Mouse (Mus musculus) neural tube, embryonic 15.5 days (tissue): ENCODE measurements around the gene Tmem265. TPM values are rescaled to one million over a fixed set of nuclear protein-coding genes. Genes with fewer than 3 reads are reported as not detected.

ENCODE experiments used
- ATAC-seq: fragments of 200-750 bp; cut with Nextera tagmentation; 2 replicates; pipeline ENCODE4 v1.8.0; 2017; ENCODE audit warnings: mild to moderate bottlenecking, moderate TSS enrichment, moderate library complexity; ENCODE audit not compliant: low FRiP score
- H3K27ac ChIP-seq: fragments of 300-500 bp; sonication (generic); replicated peaks from 2 replicates; pipeline ENCODE4 v1.5.1; 2015; ENCODE audit warnings: mild to moderate bottlenecking, inconsistent platforms
- H3K27me3 ChIP-seq: fragments of 300-500 bp; sonication (generic); replicated peaks from 2 replicates; pipeline ENCODE4 v1.6.1; 2015; ENCODE audit warnings: inconsistent platforms
- H3K36me3 ChIP-seq: fragments of 300-500 bp; sonication (generic); 2 replicates; pipeline ENCODE4 v1.6.1; 2015; ENCODE audit warnings: inconsistent platforms
- H3K4me1 ChIP-seq: fragments of 300-500 bp; sonication (generic); 2 replicates; pipeline ENCODE4 v1.6.1; 2015; ENCODE audit warnings: inconsistent platforms
- H3K4me2 ChIP-seq: fragments of 300-500 bp; sonication (generic); 2 replicates; pipeline ENCODE4 v1.6.1; 2015; ENCODE audit warnings: inconsistent platforms, mild to moderate bottlenecking, moderate library complexity
- H3K4me3 ChIP-seq: fragments of 300-500 bp; sonication (generic); replicated peaks from 2 replicates; pipeline ENCODE4 v1.5.1; 2015; ENCODE audit warnings: mild to moderate bottlenecking, inconsistent platforms
- H3K9ac ChIP-seq: fragments of 300-500 bp; sonication (generic); replicated peaks from 2 replicates; pipeline ENCODE4 v1.6.1; 2015; ENCODE audit warnings: mild to moderate bottlenecking, inconsistent platforms
- H3K9me3 ChIP-seq: fragments of 300-500 bp; sonication (generic); replicated peaks from 2 replicates; pipeline ENCODE4 v1.6.1; 2016; ENCODE audit warnings: inconsistent platforms
- WGBS: fragments of 180-500 bp; shearing (Covaris S2); methylation state at CpG from one replicate; pipeline ENCODE4 v1.1.7; 2015; ENCODE audit warnings: mixed read lengths; 5-methylcytosine and 5-hydroxymethylcytosine counted together
- polyA plus RNA-seq: library from polyadenylated mRNA; unstranded; fragments of >200 nt; fragmentation: Nextera tagmentation; extraction: Ambion mirVana; gene quantifications from 2 replicates; pipeline ENCODE4 v1.2.1, GENCODE M21; 2015

Gene Tmem265
- polyA plus RNA-seq = 6.9 and 7.3 TPM in 2 replicates

GRCm38 (mm10) chr7:127561340-127561858, at the start of gene Tmem265:
Gene Tmem265, plus strand, starts transcription at chr7:127561390.
- Histone ChIP-seq H3K27me3 (no peaks in the 10 kb centered on the region), H3K4me1 (0 out of 2 replicates have a peak, but pooled peaks cover 7% of the 10 kb centered on the region), H3K9ac (no peak within 1 kb of the TSS), H3K4me3 (no peak within 1 kb of the TSS), H3K36me3 (peaks cover 66% of the 10 kb centered on the region), H3K9me3 (no peaks in the 10 kb centered on the region), H3K4me2 (no peak within 1 kb of the TSS), H3K27ac (no peak within 1 kb of the TSS)
- no peak for ATAC-seq
- WGBS = 96% methylated on average over 5 of the region's 5 CpGs

GRCm38 (mm10) chr7:127511808-127512230, 49.4 kb upstream of the Tmem265 start, which contains the start of gene Srcap:
Gene Srcap, plus strand, starts transcription at chr7:127511983.
- peak; percentile 99 for ATAC-seq
- Histone ChIP-seq H3K36me3 (peaks cover 13% of the 10 kb centered on the region), H3K27ac (peak within 1 kb of the TSS; percentile 99), H3K9me3 (no peaks in the 10 kb centered on the region), H3K9ac (peak within 1 kb of the TSS; percentile 79), H3K4me3 (peak within 1 kb of the TSS; percentile 70), H3K27me3 (no peaks in the 10 kb centered on the region), H3K4me1 (peaks cover 23% of the 10 kb centered on the region), H3K4me2 (peak within 1 kb of the TSS; percentile 65)
- WGBS = 0% methylated on average over 37 of the region's 37 CpGs

- Histone ChIP-seq H3K9me3 (no peaks in the 10 kb centered on the region), H3K9ac (peak overlapping the region; percentile 79), H3K4me3 (peak overlapping the region; percentile 70), H3K27me3 (no peaks in the 10 kb centered on the region), H3K4me1 (peaks cover 23% of the 10 kb centered on the region), H3K4me2 (peak overlapping the region; percentile 65), H3K27ac (peak overlapping the region; percentile 99), H3K36me3 (peaks cover 19% of the 10 kb centered on the region)
- WGBS = under 1% methylated on average over 77 of the region's 93 CpGs
- ATAC-seq = peak; percentile 91
Observed at GRCm38 (mm10) chr7:127512231-127513015, 48.8 kb upstream of the Tmem265 start.

GRCm38 (mm10) chr7:127513016-127513390, 48.2 kb upstream of the Tmem265 start:
- peaks cover 25% of the 10 kb centered on the region for H3K36me3 ChIP-seq
- H3K9ac ChIP-seq = peak overlapping the region; percentile 79
- 33% methylated on average over 8 of the region's 8 CpGs for WGBS
- H3K27me3 ChIP-seq = no peaks in the 10 kb centered on the region
- ATAC-seq = no peak
- H3K4me2 ChIP-seq = peak overlapping the region; percentile 65
- peak overlapping the region; percentile 99 for H3K27ac ChIP-seq
- H3K9me3 ChIP-seq = no peaks in the 10 kb centered on the region
- peak overlapping the region; percentile 70 for H3K4me3 ChIP-seq
- peaks cover 23% of the 10 kb centered on the region for H3K4me1 ChIP-seq

GRCm38 (mm10) chr7:127513781-127514180, 47.4 kb upstream of the Tmem265 start:
- Histone ChIP-seq H3K27me3 (no peaks in the 10 kb centered on the region), H3K9me3 (no peaks in the 10 kb centered on the region), H3K4me1 (peaks cover 23% of the 10 kb centered on the region), H3K9ac (no peak overlapping the region; the same call in 1 of the 2 replicates), H3K4me3 (peak overlapping the region; percentile 70; the same call in 1 of the 2 replicates), H3K36me3 (peaks cover 31% of the 10 kb centered on the region), H3K27ac (peak overlapping the region; percentile 28; the same call in 1 of the 2 replicates), H3K4me2 (peak overlapping the region; percentile 65)
- WGBS = 87% methylated on average over 3 of the region's 3 CpGs
- ATAC-seq = no peak

GRCm38 (mm10) chr7:127515846-127516245, 45.3 kb upstream of the Tmem265 start:
- Histone ChIP-seq H3K4me3 (no peak overlapping the region), H3K4me2 (no peak overlapping the region), H3K4me1 (peaks cover 23% of the 10 kb centered on the region), H3K9me3 (no peaks in the 10 kb centered on the region), H3K27me3 (no peaks in the 10 kb centered on the region), H3K36me3 (peaks cover 46% of the 10 kb centered on the region), H3K9ac (no peak overlapping the region), H3K27ac (no peak overlapping the region)
- 93% methylated on average over 7 of the region's 7 CpGs for WGBS
- no peak for ATAC-seq

- Histone ChIP-seq H3K4me1 (peaks cover 19% of the 10 kb centered on the region), H3K27ac (no peak overlapping the region), H3K9me3 (no peaks in the 10 kb centered on the region), H3K4me2 (no peak overlapping the region), H3K9ac (no peak overlapping the region), H3K4me3 (no peak overlapping the region), H3K27me3 (no peaks in the 10 kb centered on the region), H3K36me3 (peaks cover 51% of the 10 kb centered on the region)
- ATAC-seq = no peak
- WGBS = 99% methylated on average over 6 of the region's 7 CpGs
Observed at GRCm38 (mm10) chr7:127516344-127516743, 44.8 kb upstream of the Tmem265 start.

- no peak within 1 kb of the TSS for H3K27ac ChIP-seq
- ATAC-seq = no peak
- H3K27me3 ChIP-seq = no peaks in the 10 kb centered on the region
- no peaks in the 10 kb centered on the region for H3K9me3 ChIP-seq
- peaks cover 80% of the 10 kb centered on the region for H3K36me3 ChIP-seq
- no peak within 1 kb of the TSS for H3K4me3 ChIP-seq
- WGBS = 98% methylated on average over 3 of the region's 3 CpGs
- H3K4me2 ChIP-seq = no peak within 1 kb of the TSS
- H3K9ac ChIP-seq = no peak within 1 kb of the TSS
- H3K4me1 ChIP-seq = peaks cover 2% of the 10 kb centered on the region; the same call in 1 of the 2 replicates
Observed at GRCm38 (mm10) chr7:127519284-127519683, 41.9 kb upstream of the Tmem265 start, which contains the start of gene Gm42715. Gene Gm42715, plus strand, starts transcription at chr7:127519584.

- Histone ChIP-seq H3K4me2 (no peak overlapping the region), H3K4me3 (no peak overlapping the region), H3K36me3 (peaks cover 83% of the 10 kb centered on the region), H3K4me1 (peaks cover 12% of the 10 kb centered on the region), H3K9ac (no peak overlapping the region), H3K27me3 (no peaks in the 10 kb centered on the region), H3K9me3 (no peaks in the 10 kb centered on the region), H3K27ac (no peak overlapping the region)
- 100% methylated on average over 3 of the region's 3 CpGs for WGBS
- no peak for ATAC-seq
Observed at GRCm38 (mm10) chr7:127541671-127542070, 19.5 kb upstream of the Tmem265 start.

- Histone ChIP-seq H3K36me3 (peaks cover 65% of the 10 kb centered on the region), H3K4me1 (peaks cover 12% of the 10 kb centered on the region), H3K27me3 (no peaks in the 10 kb centered on the region), H3K9ac (no peak overlapping the region), H3K4me2 (no peak overlapping the region), H3K9me3 (no peaks in the 10 kb centered on the region), H3K27ac (no peak overlapping the region), H3K4me3 (no peak overlapping the region)
- 84% methylated on average over 15 of the region's 15 CpGs for WGBS
- ATAC-seq = no peak
Observed at GRCm38 (mm10) chr7:127549116-127549835, 11.9 kb upstream of the Tmem265 start.

- Histone ChIP-seq H3K9ac (no peak overlapping the region), H3K27me3 (no peaks in the 10 kb centered on the region), H3K27ac (no peak overlapping the region), H3K4me1 (no peaks in the 10 kb centered on the region), H3K4me3 (no peak overlapping the region), H3K9me3 (no peaks in the 10 kb centered on the region), H3K4me2 (no peak overlapping the region), H3K36me3 (peaks cover 67% of the 10 kb centered on the region)
- no peak for ATAC-seq
- WGBS = 98% methylated on average over 8 of the region's 8 CpGs
Observed at GRCm38 (mm10) chr7:127551558-127551957, 9.6 kb upstream of the Tmem265 start.
